Mouse (Mus musculus): ENCODE measurements around the gene Gabra6.

DNA sequence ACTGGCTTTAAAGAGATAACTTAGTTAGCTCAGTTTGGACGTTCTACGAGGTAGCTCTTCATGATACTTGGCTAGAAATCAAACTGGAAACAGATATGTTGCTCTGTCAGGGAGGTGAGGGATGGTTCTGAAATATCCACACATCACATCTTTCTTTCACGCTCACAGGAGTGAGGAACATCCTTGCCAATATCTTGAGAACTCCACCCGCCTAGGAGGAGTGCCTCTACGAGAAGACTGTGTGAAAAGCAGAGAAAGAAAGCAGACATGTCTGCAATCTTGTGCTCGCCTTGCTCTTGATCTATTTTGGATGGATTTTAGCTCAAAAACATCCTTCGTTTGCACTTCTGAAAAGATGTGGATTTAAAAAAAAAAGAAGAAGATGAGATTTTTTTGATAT lies 44.7 kb upstream of the Gabra6 start:
- no peak for TF ChIP-seq CTCF (IDR thresholded peaks at IDR 0.05; ENCODE audit: borderline replicate concordance, extremely low read depth, insufficient read depth, insufficient read length)
- TF ChIP-seq POLR2A (IDR thresholded peaks at IDR 0.05; ENCODE audit: borderline replicate concordance, extremely low read depth, insufficient read depth, insufficient read length, poor library complexity, severe bottlenecking): no peak

All from brain, embryonic 14.5 days (tissue).